Mouse (Mus musculus) cerebellum, postnatal 25 days (tissue): ENCODE data around the gene Sgce.
"Not testable (repeated sequence)": the region's sequence is repeated elsewhere in the genome, so short reads cannot be mapped to it uniquely, and the experiment has no call there.

Experiments
- DNase-seq, 2 experiments: peaks; one replicate each; pipeline ENCODE4 v3.0.0; 2021; ENCODE audit warnings: mixed read lengths in 2 of 2

The Sgce gene

DNA sequence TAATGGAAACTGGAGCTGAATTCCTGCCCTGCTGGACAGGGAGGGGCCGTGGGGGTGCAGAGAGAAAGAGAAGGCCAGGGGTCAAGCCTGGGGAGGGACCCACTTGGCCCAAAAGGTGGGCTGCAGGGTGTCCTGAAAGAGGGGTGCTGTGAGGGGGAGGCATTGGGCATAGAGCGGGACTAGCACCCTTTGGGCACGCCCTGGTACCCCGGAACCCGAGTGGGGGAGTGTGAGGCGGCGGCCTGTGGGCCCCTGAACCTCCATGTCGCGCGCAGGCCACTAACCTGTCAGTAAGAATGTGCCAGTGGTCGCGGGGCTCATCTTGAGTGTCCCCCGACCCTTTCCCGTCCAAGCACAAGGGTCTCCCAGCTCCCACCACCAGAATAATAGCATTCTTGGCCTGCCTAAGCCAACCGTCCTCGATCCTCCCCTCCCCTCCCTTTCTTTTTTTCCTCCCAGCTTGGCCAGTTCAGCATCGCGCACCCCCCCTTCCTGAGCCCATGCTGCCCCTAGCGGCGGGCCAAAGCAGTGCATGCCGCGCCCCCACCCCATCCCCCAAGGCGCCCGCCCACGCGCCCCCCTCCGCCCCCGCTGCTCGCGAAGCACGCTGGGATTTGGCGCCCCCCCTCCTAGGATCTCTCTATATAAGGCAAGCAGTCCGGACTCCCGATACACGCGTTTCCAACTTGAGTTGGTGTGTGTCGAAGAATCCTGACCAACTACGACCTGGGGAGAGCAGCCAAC lies at the start of gene Sgce, which contains the start of gene Peg10:
Gene Sgce (minus strand): TSS at position 512 of the 744 bp plus-strand sequence.
Gene Peg10 (plus strand): TSS at position 611 of the 744 bp plus-strand sequence.
- DNase-seq, result peak; percentile 82 to 91

DNA sequence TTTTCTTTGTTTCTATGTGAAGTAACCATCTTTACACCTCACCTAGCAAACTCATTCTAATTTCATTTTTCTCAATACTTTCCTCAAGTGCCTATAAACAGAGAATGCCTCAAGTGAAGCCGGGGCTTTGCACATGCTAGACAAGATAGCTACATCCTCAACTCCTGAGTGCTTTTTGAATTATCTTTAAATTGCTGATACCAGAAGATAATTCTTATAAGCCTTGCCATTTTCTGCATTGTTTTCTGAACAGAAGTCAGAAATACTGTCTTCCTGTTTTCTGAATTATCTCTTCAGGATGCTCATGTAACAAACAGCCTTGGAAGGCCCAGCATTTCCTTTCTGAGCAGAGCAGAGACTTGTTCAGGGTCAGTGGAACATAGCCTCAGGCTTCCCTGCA lies 49.3 kb upstream of the Sgce start:
- no peak for DNase-seq

DNA sequence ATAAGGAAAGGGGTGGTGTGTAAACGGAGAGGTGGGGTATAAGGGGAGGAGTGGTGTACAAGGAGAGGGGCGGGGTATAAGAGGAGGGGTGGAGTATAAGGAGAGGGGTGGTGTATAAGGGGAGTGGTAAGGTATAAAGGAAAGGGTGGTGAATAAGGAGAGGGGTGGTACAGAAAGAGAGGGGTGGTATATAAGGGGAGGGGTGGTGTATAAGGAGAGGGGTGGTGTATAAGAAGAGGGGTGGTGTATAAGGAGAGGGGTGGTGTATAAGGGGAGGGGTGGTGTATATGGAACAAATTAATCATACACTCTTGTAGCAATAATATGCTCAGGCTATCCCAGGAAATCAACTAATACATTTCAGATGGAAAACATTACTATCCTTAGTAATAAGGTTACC lies 15.2 kb upstream of the Sgce start:
- no peak for DNase-seq

DNA sequence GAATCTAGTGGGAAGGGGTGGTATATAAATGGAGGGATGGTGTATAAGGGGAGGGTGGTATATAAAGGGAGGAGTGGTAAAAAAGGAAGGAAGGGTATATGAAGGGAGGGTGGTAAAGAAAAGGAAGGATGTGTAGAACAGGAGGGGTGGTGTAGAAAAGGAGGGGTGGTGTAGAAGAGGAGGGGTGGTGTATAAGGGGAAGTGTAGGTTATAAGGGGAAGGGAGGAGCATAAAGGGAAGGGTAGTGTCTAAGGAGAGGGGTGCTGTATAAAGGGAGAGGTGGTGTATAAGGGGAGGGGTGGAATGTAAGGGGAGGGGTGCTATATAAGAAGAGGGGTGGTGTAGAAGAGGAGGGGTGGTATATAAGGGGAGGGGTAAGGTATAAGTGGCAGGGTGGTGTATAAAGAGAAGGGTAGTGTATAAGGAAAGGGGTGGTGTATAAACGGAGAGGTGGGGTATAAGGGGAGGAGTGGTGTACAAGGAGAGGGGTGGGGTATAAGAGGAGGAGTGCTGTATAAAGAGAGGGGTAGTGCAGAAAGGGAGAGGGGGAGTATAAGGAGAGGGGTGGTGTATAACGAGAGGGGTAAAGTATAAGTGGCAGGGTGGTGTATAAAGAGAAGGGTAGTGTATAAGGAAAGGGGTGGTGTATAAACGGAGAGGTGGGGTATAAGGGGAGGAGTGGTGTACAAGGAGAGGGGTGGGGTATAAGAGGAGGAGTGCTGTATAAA lies 14.6 kb upstream of the Sgce start:
- DNase-seq, result not testable (repeated sequence)

DNA sequence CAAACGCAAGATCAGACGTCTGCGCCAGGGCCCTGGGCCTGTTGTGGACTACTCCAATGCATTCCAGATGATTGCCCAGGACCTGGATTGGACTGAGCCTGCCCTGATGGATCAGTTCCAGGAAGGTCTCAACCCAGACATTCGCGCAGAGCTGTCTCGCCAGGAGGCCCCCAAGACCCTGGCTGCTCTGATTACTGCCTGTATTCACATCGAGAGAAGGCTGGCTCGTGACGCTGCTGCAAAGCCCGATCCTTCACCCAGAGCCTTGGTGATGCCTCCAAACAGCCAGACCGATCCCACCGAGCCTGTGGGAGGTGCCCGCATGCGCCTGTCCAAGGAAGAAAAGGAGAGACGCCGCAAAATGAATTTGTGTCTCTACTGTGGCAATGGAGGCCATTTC lies 7.9 kb upstream of the Sgce start:
- DNase-seq, result no peak

DNA sequence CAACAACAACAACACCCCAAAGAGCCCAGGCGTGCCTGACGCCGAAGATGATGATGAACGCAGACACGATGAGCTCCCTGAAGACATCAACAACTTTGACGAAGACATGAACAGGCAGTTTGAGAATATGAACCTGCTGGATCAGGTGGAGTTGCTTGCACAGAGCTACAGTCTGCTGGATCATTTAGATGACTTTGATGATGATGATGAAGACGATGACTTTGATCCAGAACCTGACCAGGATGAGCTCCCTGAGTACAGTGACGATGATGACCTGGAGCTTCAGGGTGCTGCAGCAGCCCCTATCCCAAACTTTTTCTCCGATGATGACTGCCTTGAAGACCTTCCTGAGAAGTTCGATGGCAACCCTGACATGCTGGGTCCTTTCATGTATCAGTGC lies 7.3 kb upstream of the Sgce start:
- DNase-seq, result no peak

DNA sequence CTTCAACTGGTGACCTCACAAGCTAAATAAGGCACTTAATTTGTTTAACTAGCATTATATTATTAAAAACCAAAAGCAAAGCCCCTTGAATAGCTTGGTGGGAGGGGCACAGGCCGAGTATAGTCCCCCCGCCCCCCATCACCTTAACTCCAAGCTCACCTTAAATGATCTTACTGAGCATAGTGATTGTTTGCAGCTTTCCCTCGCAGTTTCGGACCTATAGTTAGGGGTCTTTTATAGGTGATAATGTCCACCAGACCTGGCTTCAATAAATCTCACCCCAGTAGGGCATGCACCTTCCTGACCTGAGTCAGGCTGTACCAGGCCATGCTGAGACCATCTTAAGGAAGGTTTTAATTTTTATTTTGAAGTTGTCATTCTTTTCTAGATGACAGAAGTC lies 4.3 kb upstream of the Sgce start:
- no peak for DNase-seq

DNA sequence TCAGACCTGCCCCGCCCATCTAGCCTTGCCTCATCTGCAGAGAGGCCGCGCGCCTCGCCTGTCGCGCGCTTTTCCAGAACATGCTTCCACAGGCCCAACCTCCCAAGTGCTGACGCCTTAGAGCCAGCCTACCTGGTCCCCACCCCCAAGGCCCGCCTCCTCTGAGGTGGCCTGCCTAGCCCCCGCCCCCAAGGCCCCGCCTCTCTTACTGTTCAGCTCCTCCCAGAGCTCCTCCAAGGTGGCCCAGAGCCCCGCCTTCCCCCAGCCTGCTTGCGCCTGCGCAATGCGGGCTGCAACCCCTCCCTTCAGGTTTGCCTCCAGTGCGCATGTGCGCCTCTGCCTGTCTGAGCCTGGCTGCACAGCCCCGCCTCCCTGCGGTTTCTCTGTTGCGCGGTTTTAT lies 2.1 kb upstream of the Sgce start:
- peak; percentile 93 to 97 for DNase-seq

DNA sequence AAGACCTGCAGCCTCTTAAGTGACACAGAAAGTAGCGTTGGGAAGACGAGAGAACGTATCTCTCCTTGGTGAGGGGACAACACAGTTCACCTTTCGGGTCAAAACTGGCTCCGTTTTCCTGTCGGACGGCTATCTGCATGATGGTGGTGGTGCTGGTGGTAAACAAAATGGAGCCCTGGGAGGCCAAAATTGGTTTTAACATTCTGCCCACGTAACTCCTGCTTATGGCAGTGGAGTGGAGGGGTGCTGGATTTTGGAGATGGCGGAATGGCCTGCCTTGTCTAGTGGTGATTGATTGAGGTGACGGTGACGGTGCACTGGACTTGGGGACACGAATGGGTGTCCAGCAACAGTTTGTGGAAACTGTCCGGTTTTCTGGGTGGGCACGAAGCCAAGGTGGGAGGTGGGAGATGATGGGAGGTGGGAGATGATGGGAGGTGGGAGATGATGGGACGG lies 1.5 kb upstream of the Sgce start:
- no peak for DNase-seq

DNA sequence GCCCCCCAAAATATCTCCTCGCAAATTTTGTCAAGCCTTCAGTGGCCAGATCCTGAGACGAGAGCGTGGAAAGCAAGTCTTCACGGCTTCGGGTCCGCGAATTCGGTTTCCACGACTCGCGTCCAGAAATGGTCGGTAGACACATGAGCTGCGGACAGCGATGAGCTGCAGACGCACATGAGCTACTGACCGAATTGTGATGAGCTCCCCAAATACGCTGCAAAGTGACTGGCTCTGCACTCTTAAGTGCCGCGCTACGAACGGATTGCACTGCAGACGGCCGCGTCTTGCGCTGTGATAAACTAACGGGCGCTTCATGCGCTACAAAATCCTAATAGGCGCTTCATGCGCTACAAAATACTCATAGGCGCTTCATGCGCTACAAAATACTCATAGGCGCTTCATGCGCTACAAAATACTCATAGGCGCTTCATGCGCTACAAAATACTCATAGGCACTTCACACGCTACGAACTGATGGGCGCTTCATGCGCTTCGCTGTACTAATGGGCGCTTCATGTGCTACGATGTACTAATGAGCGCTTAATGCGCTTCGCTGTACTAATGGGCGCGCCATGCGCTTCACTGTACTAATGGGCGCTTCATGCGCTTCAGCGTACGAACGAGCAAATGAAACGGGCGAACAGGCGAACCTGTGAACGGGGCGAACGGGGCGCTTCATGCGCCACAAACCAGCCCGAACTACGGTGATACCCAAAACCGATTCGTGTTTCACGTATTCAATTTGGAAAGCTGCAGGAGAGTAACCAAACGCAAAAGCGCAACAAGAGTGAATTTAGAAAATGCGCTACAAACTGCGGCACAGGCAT lies 884 bp upstream of the Sgce start:
- DNase-seq, result peak; percentile 60

DNA sequence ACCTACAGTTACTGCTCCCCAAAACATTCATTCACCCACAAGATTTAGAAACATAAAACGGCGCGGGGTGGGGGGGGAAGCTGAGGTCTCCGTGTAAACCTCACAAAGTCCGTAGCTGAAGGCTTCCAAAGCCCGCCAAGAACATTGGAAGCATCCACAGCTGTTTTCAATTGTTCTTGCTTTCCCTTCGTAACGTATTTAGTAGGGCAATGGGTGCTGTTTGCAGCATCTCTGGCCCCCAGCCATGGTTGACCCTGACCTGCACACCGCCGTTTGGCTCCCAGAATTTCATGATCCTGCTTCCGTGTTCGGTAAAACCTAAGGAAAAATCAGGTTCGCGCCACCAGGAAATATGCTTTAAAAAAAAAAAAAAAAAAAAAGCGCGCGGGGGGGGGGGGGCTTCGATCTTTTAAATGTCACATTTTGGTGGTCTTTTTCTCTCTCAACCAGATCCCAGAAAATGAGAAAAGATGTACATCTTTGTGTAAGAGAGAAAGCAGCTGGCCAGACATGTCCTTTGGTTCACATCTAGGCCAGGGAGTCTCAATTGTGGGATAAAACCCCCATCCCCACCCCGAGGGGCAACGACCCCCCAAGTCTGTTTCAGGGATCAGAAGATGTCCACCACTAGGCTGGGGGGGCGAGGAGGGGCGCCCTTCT lies 841 bp downstream of the Sgce start:
- peak; percentile 28 to 49 for DNase-seq

DNA sequence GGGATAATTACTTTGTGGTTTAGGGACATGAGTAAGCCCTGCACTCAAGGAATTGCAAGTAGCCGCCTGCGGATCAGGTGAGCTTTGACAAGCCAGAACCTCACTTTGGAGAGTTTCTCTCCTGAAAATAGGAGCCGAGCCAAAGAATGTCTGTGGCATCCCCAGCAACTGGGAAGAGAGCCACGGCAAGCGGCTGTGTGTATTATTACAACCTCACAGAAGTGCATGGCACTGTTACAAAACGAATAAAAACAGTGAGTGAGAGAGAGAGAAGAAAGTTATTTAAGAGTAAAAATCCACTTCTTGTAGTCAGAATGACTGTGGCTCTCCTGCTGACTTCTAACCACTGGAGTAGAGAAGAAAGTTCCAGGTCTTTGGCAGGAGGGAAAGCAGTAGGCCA lies 6.5 kb downstream of the Sgce start:
- peak; percentile 41 to 62 for DNase-seq

DNA sequence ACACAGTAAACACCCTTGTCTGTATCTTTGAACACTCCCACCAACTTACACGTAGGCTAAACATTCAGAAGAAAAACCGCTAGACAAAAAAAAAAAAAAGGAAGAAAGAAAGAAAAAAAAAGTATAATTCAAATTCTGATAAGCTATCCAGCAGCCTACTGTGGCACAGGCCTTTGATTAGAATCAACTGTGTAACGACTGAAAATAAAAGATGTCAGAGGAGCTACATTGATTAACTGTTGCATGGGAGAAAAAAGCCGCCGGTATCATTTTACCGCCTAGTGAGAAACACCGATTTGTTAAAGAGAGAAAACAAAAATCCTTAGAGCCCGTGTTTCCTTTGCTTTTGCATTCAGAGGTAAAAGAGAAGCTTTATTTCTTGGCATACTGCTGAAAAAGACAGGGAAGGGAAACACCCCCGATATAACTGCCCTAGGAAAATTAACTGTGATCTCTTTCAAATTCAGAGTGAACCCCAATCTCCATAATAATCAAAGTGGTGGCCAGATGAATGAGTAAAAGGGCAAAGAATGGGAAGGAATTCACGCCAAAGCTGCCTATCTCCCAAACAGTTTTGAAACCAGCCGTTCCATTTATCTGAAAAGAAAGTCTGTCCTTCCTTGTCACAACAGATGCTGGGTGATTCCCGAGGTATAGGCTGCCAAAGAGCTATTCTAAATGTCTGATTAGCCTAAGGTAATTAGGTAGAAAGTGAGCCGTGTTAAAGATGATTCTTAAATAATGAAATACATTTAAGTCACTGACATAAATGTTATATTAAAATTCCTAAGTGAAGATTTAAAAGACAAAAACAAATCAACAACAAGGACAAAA lies 7.3 kb downstream of the Sgce start:
- DNase-seq, result no peak

DNA sequence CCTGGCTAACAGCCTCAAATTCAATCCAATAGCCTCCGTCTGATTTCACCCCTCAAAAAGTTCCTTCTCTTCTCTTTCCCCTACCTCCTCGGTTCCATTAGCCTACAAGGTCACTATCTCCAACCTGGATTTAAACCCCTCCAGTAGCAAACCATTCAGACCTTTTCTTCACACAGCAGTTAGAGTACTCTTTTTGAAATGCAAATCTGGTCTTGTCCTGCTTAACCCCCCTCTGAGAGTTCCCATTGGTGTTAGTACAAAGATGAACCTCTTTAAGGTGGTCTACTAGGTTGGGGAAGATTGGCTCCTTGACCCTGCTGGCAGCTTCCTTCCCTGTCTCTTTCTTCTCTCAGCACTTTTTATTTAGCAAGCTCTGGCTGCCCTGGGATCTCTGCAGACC lies 8.3 kb downstream of the Sgce start:
- no peak for DNase-seq

DNA sequence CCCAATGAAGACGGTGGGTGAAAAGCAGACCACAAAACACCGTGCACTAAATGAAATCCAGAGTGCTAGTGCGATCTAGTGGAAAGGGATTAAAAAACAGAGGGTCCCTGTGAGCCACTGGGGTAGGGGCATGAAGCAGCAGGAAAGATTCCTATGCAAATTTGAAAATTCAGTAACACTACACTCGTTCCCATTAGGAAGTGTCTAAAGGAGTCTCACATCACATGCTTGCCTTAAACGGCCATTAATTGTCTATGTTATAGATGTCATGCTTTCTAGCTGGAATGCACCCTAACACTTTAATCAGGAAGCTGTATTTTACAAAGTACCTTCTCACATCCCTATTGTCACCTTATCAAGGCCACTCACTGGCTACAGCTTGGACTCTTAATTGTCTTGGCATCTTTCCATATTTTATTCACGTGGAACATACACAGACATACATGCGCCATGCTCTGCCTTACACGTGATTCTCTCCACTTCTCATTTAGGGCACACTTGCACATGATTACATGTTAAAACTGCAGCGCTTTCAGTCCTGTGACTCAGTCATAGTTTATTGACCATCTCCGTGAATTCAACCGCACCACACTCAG lies 8.9 kb downstream of the Sgce start:
- no peak for DNase-seq

DNA sequence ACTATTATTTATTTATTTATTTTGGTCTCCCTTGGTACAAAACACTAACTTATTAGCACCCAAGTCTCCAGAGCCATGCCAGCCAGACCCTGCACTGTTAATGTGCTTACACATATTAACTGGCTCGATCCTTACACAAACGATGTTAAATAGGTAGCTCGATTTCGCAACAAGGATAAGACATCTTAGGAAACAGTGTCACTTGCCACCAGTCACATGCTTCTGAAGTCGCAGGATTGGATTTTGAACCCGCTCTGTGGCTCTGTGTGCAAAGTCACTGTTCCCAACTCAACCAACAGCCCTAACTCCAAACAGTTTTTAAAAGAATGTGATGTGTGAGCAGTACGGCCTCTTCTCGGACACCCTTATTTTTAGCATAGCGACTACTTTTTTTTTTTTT lies 10.6 kb downstream of the Sgce start:
- no peak for DNase-seq

DNA sequence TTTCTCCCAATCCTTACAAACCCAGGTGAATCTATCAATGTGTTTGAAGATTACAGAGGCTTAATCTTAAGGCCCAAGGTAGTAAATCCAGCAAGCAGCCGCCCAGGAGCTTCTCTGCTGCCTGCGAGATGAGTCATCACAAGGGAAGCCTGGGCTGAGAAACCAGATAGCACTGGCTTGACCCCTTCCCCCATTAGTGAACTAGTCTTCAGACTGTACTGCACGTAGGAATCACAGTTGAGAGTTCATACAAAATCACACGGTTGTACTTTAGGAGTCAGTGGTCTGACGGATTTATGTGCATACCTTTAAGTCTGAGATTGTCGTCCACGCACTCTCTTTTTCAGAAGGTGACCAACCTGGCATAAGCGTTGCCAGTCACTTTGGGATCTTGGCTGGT lies 13.8 kb downstream of the Sgce start:
- DNase-seq, result no peak

DNA sequence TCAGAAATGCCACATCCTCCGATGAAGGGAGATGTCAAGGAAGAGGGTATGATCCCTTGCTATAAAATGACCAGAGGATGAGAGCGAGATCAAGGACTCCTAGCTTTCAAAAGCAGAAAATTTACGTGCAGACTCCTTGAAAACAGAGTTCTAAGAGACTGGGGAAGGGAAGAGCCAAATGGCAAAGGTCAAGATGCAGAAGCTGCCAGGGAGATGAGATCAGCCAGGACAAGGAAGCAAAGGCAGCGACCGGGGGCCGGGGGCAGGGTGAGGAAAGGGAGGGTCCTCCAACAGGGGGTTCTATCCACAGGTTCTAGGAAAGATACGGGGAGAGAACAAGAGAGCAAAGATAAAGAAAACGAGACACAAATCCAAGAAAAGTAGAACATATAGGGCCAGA lies 15.3 kb downstream of the Sgce start:
- DNase-seq, result no peak

DNA sequence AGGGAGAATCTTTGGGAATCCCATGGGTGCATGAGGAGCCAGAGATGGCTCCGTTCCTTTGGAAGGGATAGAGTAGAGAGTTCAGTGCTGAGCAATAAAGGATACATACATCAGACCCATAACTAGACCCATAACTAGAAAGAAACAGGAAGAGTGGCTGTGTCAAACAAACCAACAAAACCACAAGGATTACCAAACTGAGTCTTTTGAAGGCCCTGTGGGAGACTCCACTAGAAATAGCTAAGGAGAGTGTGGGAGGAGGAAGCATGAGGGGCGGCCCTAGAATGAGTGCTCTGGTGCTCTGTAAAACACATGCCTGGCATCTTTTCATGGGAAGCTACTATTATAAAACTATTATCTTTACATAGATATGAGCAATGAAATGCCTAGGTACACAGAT lies 18.7 kb downstream of the Sgce start:
- no peak for DNase-seq

DNA sequence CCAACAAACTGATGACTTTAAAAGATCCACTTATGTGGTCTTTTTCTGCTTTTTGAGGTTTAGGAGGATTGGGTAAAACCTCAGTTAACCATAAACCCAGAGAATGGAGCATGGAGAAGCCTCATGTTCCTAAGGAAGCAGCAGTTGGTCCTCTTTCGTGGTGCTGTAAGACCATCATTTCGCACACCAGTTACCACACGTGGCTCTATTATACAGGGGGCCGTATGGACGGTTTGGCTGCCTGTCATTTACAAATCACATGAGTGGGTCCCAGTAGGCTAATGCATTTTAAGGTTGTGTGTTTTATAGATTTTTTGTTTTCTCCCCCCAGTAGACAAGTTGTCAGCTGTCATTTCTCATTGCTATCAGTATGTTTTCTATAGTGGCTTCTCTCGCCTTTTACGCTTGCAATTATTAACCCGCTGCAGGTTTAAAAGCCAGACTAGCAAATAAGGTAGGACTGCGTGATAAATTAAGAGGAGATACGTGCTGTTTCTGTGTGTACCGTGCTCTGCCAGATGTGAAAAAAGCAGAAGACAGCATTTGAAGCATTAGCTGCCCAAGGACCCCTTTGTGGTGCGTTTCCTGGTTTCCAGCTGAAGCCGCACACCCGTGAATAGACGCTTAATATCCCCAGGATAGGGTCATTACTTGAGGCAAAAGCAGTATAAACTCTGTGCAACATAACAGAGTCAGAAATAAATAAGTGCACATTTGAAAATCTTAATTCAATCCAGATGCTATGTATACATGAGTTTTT lies 22.8 kb downstream of the Sgce start:
- DNase-seq, result no peak

DNA sequence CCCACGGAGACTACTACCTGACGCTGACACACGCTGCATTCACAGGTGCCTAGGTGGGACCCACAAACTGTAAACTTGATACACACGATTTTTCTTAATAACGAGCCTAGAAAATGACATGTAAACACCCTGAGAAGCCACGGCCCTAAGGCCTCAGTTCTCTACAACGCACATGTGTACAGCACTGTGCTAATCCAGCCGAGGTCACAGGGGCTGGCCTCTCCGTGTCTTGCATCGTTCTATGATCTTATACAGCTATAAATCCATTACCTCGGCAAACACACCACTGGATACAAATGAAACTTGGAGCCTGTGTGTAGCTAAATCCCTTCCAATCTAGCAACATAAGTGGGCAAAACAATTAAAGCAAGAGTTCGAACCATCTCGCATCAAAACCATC lies 24.3 kb downstream of the Sgce start:
- DNase-seq, result no peak
